Mouse (Mus musculus): ENCODE measurements around the gene Pou1f1.

The Pou1f1 gene

GRCm38 (mm10) chr16:65520211-65520610 is at the start of gene Pou1f1:
TSS of gene Pou1f1 (plus strand) at chr16:65520511.
- in situ Hi-C loops (cut with MboI; ENCODE audit: low pct_unique_long_range_greater_than_20kb in 1 of 2, low sequenced_read_pairs in 2 of 2, unreplicated experiment in 1 of 2): no loop called here

DNA sequence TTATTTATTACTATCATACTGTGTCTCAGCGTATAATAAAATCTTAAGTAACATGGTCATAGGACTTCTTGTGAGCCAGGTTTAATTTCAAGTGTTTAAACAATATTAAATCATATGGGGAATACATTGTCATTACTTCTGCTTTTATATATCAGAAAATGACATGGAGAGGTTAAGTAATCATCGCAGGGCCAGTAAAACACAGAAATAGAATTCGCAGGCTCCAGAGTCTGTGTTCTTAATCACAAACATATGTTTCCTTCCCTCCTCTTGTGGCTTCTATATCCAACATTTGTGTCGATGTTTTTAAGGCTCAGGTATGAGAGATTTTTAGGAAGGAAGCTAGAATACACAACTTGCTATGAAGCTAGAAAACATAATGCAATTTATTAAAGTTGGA is 49.7 kb upstream of the Pou1f1 start:
- in situ Hi-C loops (cut with MboI; ENCODE audit: low pct_unique_long_range_greater_than_20kb in 1 of 2, low sequenced_read_pairs in 2 of 2, unreplicated experiment in 1 of 2): no loop called here

GRCm38 (mm10) chr16:65472472-65473001 is 47.8 kb upstream of the Pou1f1 start:
- in situ Hi-C loops (cut with MboI; ENCODE audit: low pct_unique_long_range_greater_than_20kb in 1 of 2, low sequenced_read_pairs in 2 of 2, unreplicated experiment in 1 of 2): no loop called here

GRCm38 (mm10) chr16:65485726-65486125 is 34.6 kb upstream of the Pou1f1 start:
- in situ Hi-C loops (cut with MboI; ENCODE audit: low pct_unique_long_range_greater_than_20kb in 1 of 2, low sequenced_read_pairs in 2 of 2, unreplicated experiment in 1 of 2): no loop called here

GRCm38 (mm10) chr16:65496030-65496429 is 24.3 kb upstream of the Pou1f1 start:
- in situ Hi-C loops (cut with MboI; ENCODE audit: low pct_unique_long_range_greater_than_20kb in 1 of 2, low sequenced_read_pairs in 2 of 2, unreplicated experiment in 1 of 2): no loop called here

DNA sequence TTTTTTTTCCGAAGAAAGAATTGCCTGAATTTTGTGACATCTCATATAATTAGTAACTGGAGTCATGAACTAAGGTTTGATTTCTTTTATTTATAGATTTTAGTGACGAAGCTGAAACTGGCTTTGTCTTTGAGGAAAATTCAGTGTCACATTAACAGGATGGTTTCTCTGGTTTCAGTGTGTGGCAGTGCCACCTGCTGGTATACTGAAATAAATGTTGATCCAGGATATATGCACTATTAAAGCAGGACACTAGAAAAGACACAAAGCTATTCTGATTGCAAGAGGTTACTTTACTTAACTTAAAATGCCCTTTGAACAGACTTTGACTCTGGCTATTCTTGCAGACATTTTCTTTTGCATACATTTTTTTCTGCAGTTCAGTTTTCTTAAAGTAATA is 23.3 kb upstream of the Pou1f1 start:
- in situ Hi-C loops (cut with MboI; ENCODE audit: low pct_unique_long_range_greater_than_20kb in 1 of 2, low sequenced_read_pairs in 2 of 2, unreplicated experiment in 1 of 2): no loop called here

DNA sequence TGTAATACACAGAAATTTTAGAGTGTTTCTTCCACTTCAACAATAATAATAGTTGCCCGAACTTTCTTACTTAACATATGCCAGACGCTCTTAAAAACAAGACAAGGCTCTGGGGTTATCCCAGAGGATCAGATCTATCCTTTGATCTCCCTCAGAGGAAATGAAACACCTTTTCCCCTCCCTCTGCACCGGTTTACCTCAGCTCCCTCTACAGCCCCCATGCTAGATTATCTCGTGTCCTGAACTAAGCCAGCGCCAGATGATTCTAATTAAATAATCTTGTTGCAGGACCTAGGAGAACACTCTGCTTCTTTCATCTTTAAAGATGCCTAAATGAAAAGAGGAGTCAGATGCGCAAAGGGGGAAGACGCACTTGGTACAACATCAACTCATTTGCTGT is 6.1 kb upstream of the Pou1f1 start:
- in situ Hi-C loops (cut with MboI; ENCODE audit: low pct_unique_long_range_greater_than_20kb in 1 of 2, low sequenced_read_pairs in 2 of 2, unreplicated experiment in 1 of 2): no loop called here

GRCm38 (mm10) chr16:65526004-65526403 is 5.7 kb downstream of the Pou1f1 start:
- in situ Hi-C loops (cut with MboI; ENCODE audit: low pct_unique_long_range_greater_than_20kb in 1 of 2, low sequenced_read_pairs in 2 of 2, unreplicated experiment in 1 of 2): loop anchor here in 1 of 2 experiments (25.0 kb wide), 1 partner anchor 614 kb away; no protein-coding TSS in a partner anchor

DNA sequence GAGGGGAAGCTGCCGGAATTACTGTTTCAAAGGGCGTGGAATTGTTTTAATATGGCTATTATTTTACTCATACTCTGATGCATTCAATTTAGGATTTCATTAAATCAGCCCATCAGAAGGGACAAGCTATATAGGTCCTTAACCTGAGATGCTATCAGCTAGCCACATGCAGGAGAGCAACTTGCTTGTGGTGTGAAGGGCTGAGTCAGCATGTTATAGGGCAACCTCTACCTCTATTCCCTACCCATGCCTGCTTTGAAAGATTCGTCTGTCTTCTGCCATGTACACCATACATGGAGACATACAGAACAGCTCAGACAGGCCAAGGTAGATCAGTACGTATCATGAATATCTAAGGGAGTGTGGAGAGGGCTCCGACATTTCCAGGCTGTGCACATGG is 6.4 kb downstream of the Pou1f1 start:
- in situ Hi-C loops (cut with MboI; ENCODE audit: low pct_unique_long_range_greater_than_20kb in 1 of 2, low sequenced_read_pairs in 2 of 2, unreplicated experiment in 1 of 2): loop anchor here in 1 of 2 experiments (25.0 kb wide), 1 partner anchor 614 kb away; no protein-coding TSS in a partner anchor

GRCm38 (mm10) chr16:65529589-65529988 is 9.3 kb downstream of the Pou1f1 start:
- in situ Hi-C loops (cut with MboI; ENCODE audit: low pct_unique_long_range_greater_than_20kb in 1 of 2, low sequenced_read_pairs in 2 of 2, unreplicated experiment in 1 of 2): loop anchor here in 1 of 2 experiments (25.0 kb wide), 1 partner anchor 617 kb away; no protein-coding TSS in a partner anchor

DNA sequence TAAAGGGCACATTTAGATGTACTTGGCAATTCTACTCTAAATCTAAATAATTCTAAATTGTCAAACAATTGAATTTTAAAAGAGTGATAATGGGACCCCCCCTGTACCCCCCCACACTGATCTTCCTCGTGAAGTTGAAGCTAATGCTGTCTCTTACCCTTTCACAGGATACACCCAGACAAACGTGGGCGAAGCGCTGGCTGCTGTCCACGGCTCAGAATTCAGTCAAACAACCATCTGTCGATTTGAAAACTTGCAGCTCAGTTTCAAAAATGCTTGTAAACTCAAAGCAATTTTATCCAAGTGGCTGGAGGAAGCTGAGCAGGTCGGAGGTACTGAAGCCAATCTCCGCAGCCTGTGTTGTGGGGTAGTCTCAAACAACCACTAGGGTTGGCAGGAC is 11.4 kb downstream of the Pou1f1 start:
- in situ Hi-C loops (cut with MboI; ENCODE audit: low pct_unique_long_range_greater_than_20kb in 1 of 2, low sequenced_read_pairs in 2 of 2, unreplicated experiment in 1 of 2): loop anchor here in 1 of 2 experiments (25.0 kb wide), 1 partner anchor 619 kb away; no protein-coding TSS in a partner anchor

DNA sequence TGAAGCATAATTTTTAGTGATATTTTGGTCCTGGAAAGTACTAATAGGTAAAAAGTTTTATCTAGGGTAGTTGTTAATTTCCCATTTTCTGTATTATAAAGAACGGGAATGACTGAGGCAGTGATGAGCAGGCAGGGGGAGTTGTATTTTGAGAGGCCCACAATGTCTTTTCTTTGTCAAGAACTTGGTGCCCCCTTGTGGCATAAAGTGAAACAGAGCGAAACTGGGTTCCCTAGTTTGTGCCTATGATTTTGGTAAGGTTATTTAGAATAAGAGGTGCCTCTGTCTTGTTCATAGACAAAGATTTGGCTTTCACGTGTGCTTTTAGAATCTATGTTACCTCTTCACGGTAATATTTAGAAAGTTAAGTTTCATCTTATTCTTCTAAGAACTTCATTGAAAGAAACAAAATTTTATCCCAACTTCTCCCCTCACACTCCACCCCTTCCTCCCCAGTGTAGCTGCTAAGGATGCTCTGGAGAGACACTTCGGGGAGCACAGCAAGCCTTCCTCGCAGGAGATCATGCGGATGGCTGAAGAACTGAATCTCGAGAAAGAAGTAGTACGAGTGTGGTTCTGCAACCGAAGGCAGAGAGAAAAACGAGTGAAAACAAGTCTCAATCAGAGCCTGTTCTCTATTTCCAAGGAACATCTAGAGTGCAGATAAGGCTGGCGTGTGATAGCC is 13.1 kb downstream of the Pou1f1 start:
- in situ Hi-C loops (cut with MboI; ENCODE audit: low pct_unique_long_range_greater_than_20kb in 1 of 2, low sequenced_read_pairs in 2 of 2, unreplicated experiment in 1 of 2): loop anchor here in 1 of 2 experiments (25.0 kb wide), 1 partner anchor 621 kb away; no protein-coding TSS in a partner anchor

DNA sequence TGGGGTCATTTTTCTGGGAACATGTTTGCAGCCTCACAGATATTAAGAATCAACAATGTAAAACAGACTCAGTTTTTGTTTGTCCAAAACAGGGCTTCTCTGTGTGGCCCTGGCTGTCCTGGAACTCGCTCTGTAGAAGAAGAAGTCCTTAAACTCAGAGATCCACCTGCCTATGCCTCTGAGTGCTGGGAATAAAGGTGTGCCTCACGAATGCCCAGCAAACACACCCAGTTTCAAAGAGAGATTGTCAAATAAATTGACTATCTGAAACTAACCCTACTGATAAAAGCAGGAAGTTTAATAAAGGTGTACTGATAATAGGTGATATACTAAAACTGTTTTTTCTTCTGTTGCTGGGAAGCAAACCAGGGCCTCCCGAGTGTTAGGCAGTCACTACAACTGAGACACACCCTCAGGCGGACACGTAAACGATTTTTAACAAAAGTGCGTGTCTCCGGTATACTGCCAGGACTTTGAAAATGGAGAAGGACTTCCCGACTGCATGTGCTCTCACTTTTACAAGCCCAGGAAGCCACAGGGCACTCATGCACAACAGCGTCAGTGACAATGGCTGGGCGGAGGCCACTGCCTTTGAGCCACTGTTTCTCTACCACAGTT is 23.5 kb downstream of the Pou1f1 start:
- in situ Hi-C loops (cut with MboI; ENCODE audit: low pct_unique_long_range_greater_than_20kb in 1 of 2, low sequenced_read_pairs in 2 of 2, unreplicated experiment in 1 of 2): loop anchor here in 1 of 2 experiments (25.0 kb wide), 1 partner anchor 631 kb away; no protein-coding TSS in a partner anchor

DNA sequence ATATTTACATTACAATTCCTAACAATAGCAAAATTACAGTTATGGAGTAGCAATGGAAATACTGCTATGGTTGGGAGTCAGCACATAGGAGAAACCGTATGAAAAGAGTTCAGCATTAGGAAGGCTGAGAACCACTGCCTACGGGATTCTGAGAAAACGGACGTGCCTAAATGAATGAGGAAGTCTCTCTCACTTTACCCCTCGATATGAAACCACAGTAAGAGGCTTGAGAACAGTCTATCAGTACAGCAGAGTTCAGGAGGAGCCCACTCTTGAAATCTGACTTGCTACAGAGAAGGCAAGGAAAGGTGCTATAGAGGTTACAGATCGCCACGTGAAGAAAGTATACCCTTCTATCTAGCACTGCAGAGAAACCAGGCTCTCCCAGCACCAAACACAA is 28.6 kb downstream of the Pou1f1 start:
- in situ Hi-C loops (cut with MboI; ENCODE audit: low pct_unique_long_range_greater_than_20kb in 1 of 2, low sequenced_read_pairs in 2 of 2, unreplicated experiment in 1 of 2): loop anchor here in 1 of 2 experiments (25.0 kb wide), 1 partner anchor 637 kb away; no protein-coding TSS in a partner anchor

DNA sequence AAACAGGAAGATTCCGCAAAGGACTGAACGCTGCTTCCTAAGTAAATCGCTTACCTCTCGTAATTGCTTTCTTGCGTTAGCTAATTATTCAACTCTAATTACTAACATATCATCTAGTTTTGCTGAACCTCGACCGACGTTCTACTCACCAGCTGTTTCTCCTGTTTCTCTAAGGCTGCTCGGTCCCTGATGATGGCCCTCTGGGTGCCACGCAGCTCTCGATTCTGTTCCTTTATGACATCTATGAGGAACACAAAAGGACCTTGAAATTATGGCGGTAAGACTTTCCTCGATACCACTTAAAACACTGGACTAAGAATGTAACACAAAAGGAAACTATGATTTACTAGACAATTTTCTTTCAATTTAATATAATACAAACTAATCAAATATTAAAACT is 30.5 kb downstream of the Pou1f1 start:
- in situ Hi-C loops (cut with MboI; ENCODE audit: low pct_unique_long_range_greater_than_20kb in 1 of 2, low sequenced_read_pairs in 2 of 2, unreplicated experiment in 1 of 2): no loop called here

- in situ Hi-C loops (cut with MboI; ENCODE audit: low pct_unique_long_range_greater_than_20kb in 1 of 2, low sequenced_read_pairs in 2 of 2, unreplicated experiment in 1 of 2): no loop called here
Measured at GRCm38 (mm10) chr16:65554267-65554666, 34.0 kb downstream of the Pou1f1 start.

DNA sequence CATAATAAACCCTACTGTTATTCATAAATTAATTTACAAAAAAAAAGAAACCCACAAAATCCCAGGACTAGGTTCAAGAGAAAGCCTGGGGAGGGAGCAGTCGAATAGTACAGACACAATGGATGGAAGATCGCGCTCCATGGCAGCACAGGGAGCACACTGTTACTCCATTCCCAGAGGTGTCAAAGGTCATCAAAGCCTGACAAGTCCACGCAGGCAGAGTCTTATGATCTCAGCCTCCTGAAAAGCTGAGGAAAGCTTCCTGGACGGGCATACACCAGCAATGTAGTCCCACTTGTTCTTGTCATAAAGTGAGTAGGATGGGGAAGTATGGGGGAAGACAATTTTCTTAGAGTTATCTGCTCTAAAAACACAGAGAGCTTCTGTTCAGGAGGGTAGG is 37.1 kb downstream of the Pou1f1 start:
- in situ Hi-C loops (cut with MboI; ENCODE audit: low pct_unique_long_range_greater_than_20kb in 1 of 2, low sequenced_read_pairs in 2 of 2, unreplicated experiment in 1 of 2): no loop called here

DNA sequence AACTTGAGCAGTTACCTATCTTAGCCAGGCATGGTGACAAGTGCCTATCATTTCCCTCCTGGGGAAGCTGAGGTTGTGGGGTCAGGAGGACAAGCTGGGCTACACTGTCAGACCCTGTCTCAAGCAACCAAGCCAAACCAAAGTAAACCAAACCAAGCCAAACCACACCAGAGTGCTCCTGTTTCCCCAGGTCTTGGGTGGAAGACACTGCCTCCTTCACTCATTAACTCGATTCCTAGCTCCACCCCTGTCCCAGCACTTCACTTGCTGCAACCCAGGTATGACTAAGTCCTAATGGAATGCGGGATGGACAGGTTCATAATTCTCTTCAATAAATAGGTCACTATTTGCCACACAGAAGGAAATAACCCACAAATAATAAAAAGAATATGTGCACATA is 39.3 kb downstream of the Pou1f1 start:
- in situ Hi-C loops (cut with MboI; ENCODE audit: low pct_unique_long_range_greater_than_20kb in 1 of 2, low sequenced_read_pairs in 2 of 2, unreplicated experiment in 1 of 2): no loop called here

Measured in mouse embryonic stem cell (cell line).